Mouse (Mus musculus) liver, embryonic 11.5 days (tissue): ENCODE results near the gene Mkrn3. TPM values are rescaled to one million over a fixed set of nuclear protein-coding genes. Genes with fewer than 3 reads are reported as not detected.

ENCODE experiments used
- ATAC-seq: fragments of 200-750 bp; cut with Nextera tagmentation; replicated peaks from 2 replicates; pipeline ENCODE4 v1.8.0; 2017; ENCODE audit warnings: moderate number of reproducible peaks, mild to moderate bottlenecking, moderate TSS enrichment, moderate library complexity; ENCODE audit not compliant: low FRiP score
- DNase-seq: peaks from one replicate; pipeline ENCODE4 v3.0.0-alpha.2; 2017; ENCODE audit warnings: low spot score
- H3K27ac ChIP-seq: fragments of 300-500 bp; sonication (generic); 2 replicates; pipeline ENCODE4 v1.5.1; 2014; ENCODE audit warnings: mild to moderate bottlenecking, low read depth, low read length, control low read depth
- H3K27me3 ChIP-seq: fragments of 300-500 bp; sonication (generic); replicated peaks from 2 replicates; pipeline ENCODE4 v1.6.1; 2014; ENCODE audit warnings: low read length, mixed read lengths; ENCODE audit not compliant: control insufficient read depth, insufficient read depth
- H3K36me3 ChIP-seq: fragments of 300-500 bp; sonication (generic); 2 replicates; pipeline ENCODE4 v1.6.1; 2014; ENCODE audit warnings: mild to moderate bottlenecking, low read length, moderate library complexity, mixed read lengths; ENCODE audit not compliant: control insufficient read depth, insufficient read depth
- H3K4me1 ChIP-seq: fragments of 300-500 bp; sonication (generic); replicated peaks from 2 replicates; pipeline ENCODE4 v1.6.1; 2014; ENCODE audit warnings: low read length, mixed read lengths; ENCODE audit not compliant: control insufficient read depth, insufficient read depth
- H3K4me2 ChIP-seq: fragments of 300-500 bp; sonication (generic); 2 replicates; pipeline ENCODE4 v1.6.1; 2014; ENCODE audit warnings: mild to moderate bottlenecking, control low read depth, moderate library complexity
- H3K4me3 ChIP-seq: fragments of 300-500 bp; sonication (generic); 2 replicates; pipeline ENCODE4 v1.5.1; 2014; ENCODE audit warnings: low read depth, low read length, control low read depth
- H3K9ac ChIP-seq: fragments of 300-500 bp; sonication (generic); 2 replicates; pipeline ENCODE4 v1.6.1; 2014; ENCODE audit warnings: low read depth, low read length, control low read depth
- H3K9me3 ChIP-seq: fragments of 300-500 bp; sonication (generic); 2 replicates; pipeline ENCODE4 v1.6.1; 2016; ENCODE audit warnings: low read length, inconsistent platforms, mixed read lengths; ENCODE audit not compliant: control insufficient read depth
- WGBS: fragments of 180-500 bp; shearing (Covaris S2); extraction: QIAGEN DNeasy Blood & Tissue Kit; methylation state at CpG from one replicate; pipeline ENCODE4 v1.1.7; 2014; 5-methylcytosine and 5-hydroxymethylcytosine counted together
- polyA plus RNA-seq: library from polyadenylated mRNA; unstranded; fragments of >200 nt; fragmentation: Nextera tagmentation; extraction: Ambion mirVana; gene quantifications from 2 replicates; pipeline ENCODE4 v1.2.1, GENCODE M21; 2014

Mkrn3 gene
- 1.9 and 2.0 TPM in 2 replicates for polyA plus RNA-seq

DNA sequence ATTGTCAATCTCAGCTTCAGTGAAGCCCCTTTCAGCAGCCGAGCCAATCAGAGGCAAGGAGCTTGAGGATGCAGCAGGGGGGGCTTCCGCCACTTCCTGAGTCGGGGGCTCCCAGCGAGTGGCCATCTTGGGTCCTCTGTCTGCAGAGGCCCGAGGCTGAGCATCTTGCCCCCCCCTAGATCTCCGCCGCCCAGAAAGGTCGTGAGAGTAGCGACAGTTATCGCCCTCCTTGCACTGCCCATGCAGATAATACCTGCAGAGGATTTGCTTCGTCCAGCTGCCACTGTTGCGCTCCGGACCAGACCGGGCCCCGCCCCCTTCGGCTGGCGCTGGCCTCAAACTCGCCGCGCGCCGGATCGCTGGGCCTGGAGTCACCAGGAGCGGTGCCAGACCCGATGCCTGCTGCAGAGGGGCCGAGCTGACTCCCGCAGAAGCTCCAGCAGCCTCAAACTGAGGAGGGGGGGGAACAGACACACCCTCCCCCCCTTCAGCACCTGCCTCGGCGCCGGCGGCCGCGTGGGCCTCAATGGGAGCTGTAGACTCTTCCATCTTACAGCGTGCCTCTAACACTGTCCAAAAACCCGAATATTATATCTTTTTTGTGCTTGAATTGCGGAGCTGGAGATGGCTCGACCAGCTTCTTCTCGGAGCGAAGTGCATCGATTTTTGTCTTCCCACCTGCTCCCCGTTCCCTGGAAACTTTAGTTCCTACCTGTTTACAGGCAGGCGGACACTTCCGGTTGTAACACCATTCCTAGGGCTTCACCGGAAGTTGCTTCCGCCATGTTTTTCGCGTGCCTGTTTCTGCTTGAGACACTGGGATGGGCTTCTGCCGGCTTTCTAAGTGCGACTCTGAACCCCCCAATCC lies at the start of gene Mkrn3:
TSS of gene Mkrn3 (minus strand) at position 647 of the 868 bp plus-strand sequence.
- Histone ChIP-seq H3K4me2 (peak within 1 kb of the TSS; percentile 64), H3K27me3 (no peaks in the 10 kb centered on the region), H3K9ac (peak within 1 kb of the TSS; percentile 58), H3K36me3 (no peaks in the 10 kb centered on the region), H3K4me3 (peak within 1 kb of the TSS; percentile 64), H3K27ac (no peak within 1 kb of the TSS), H3K9me3 (no peaks in the 10 kb centered on the region), H3K4me1 (no peaks in the 10 kb centered on the region)
- ATAC-seq (peak; percentile 71), DNase-seq (peak; percentile 57)
- WGBS, result 17% methylated on average over 49 of the region's 49 CpGs

GRCm38 (mm10) chr7:62463878-62464755 lies 44.2 kb upstream of the Mkrn3 start, which contains the start of gene Peg12:
Peg12 (minus strand) TSS chr7:62464510.
- DNase-seq (peak; percentile 57), ATAC-seq (peak; percentile 76)
- peak within 1 kb of the TSS; percentile 64 for H3K4me2 ChIP-seq
- H3K27me3 ChIP-seq, result peaks cover 10% of the 10 kb centered on the region
- no peaks in the 10 kb centered on the region for H3K36me3 ChIP-seq
- H3K9ac ChIP-seq, result peak within 1 kb of the TSS; percentile 58
- WGBS, result 10% methylated on average over 70 of the region's 82 CpGs
- no peaks in the 10 kb centered on the region for H3K4me1 ChIP-seq
- H3K4me3 ChIP-seq, result peak within 1 kb of the TSS; percentile 55
- H3K27ac ChIP-seq, result peak within 1 kb of the TSS; percentile 62
- H3K9me3 ChIP-seq, result no peaks in the 10 kb centered on the region

- ATAC-seq (peak; percentile 24; the same call in 1 of the 2 replicates), DNase-seq (peak; percentile 31)
- WGBS, result 21% methylated on average over 55 of the region's 55 CpGs
Measured at GRCm38 (mm10) chr7:62463007-62463877, 43.3 kb upstream of the Mkrn3 start.

GRCm38 (mm10) chr7:62462229-62463006 lies 42.5 kb upstream of the Mkrn3 start:
- DNase-seq (peak; percentile 32), ATAC-seq (peak; percentile 32; the same call in 1 of the 2 replicates)
- Histone ChIP-seq H3K36me3 (no peaks in the 10 kb centered on the region), H3K4me3 (peak overlapping the region; percentile 55), H3K27ac (no peak overlapping the region), H3K9me3 (no peaks in the 10 kb centered on the region), H3K27me3 (peaks cover 10% of the 10 kb centered on the region), H3K9ac (no peak overlapping the region), H3K4me1 (no peaks in the 10 kb centered on the region), H3K4me2 (peak overlapping the region; percentile 64)
- WGBS, result 34% methylated on average over 13 of the region's 13 CpGs

More at GRCm38 (mm10) chr7:62463007-62463877, 43.3 kb upstream of the Mkrn3 start:
- peaks cover 10% of the 10 kb centered on the region for H3K27me3 ChIP-seq
- peak overlapping the region; percentile 62; the same call in 1 of the 2 replicates for H3K27ac ChIP-seq
- no peaks in the 10 kb centered on the region for H3K4me1 ChIP-seq
- H3K36me3 ChIP-seq, result no peaks in the 10 kb centered on the region
- H3K9me3 ChIP-seq, result no peaks in the 10 kb centered on the region
- H3K9ac ChIP-seq, result peak overlapping the region; percentile 58
- H3K4me3 ChIP-seq, result peak overlapping the region; percentile 55
- peak overlapping the region; percentile 64 for H3K4me2 ChIP-seq

GRCm38 (mm10) chr7:62452353-62452752 lies 32.4 kb upstream of the Mkrn3 start:
- no peak overlapping the region for H3K4me3 ChIP-seq
- WGBS, result 23% methylated on average over 2 of the region's 2 CpGs
- no peak overlapping the region for H3K27ac ChIP-seq
- ATAC-seq (no peak), DNase-seq (no peak)
- no peaks in the 10 kb centered on the region for H3K36me3 ChIP-seq
- H3K9me3 ChIP-seq, result no peaks in the 10 kb centered on the region
- H3K9ac ChIP-seq, result no peak overlapping the region
- no peaks in the 10 kb centered on the region for H3K4me1 ChIP-seq
- no peaks in the 10 kb centered on the region for H3K27me3 ChIP-seq
- no peak overlapping the region for H3K4me2 ChIP-seq

GRCm38 (mm10) chr7:62445431-62446165 lies 25.7 kb upstream of the Mkrn3 start:
- Histone ChIP-seq H3K36me3 (no peaks in the 10 kb centered on the region), H3K4me3 (no peak overlapping the region)
- no peak for DNase-seq

DNA sequence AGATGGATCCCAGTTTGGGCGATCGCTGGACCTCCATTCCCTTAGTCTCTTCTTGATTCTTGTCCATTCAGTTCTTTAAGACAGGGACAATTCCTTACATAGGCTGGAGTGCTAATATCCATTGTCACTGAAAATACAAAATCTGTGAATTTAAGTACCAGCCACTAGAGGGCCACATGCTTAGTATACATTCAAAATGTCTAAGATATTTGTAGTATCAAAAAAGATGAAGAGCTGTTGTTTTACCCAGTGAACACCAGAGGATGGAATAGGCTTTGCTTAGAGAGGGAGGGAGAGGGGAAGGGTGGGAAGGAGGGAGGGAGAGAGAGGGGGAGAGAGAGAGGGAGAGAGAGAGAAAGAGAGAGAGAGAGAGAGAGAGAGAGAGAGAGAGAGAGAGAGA lies 16.5 kb upstream of the Mkrn3 start:
- Histone ChIP-seq H3K36me3 (no peaks in the 10 kb centered on the region), H3K27ac (no peak overlapping the region), H3K4me3 (no peak overlapping the region), H3K9ac (no peak overlapping the region), H3K9me3 (0 out of 2 replicates have a peak, but pooled peaks cover 2% of the 10 kb centered on the region), H3K4me2 (no peak overlapping the region), H3K27me3 (no peaks in the 10 kb centered on the region), H3K4me1 (no peaks in the 10 kb centered on the region)
- ATAC-seq (no peak), DNase-seq (no peak)
- 29% methylated on average over 2 of the region's 2 CpGs for WGBS

More at GRCm38 (mm10) chr7:62445431-62446165, 25.7 kb upstream of the Mkrn3 start:
- Histone ChIP-seq H3K9me3 (no peaks in the 10 kb centered on the region), H3K4me1 (no peaks in the 10 kb centered on the region), H3K27me3 (no peaks in the 10 kb centered on the region), H3K4me2 (no peak overlapping the region), H3K27ac (no peak overlapping the region), H3K9ac (no peak overlapping the region)
- ATAC-seq, result no peak
